ENCODE assay signal across 22 mouse cellular contexts in the genomic region with DNA sequence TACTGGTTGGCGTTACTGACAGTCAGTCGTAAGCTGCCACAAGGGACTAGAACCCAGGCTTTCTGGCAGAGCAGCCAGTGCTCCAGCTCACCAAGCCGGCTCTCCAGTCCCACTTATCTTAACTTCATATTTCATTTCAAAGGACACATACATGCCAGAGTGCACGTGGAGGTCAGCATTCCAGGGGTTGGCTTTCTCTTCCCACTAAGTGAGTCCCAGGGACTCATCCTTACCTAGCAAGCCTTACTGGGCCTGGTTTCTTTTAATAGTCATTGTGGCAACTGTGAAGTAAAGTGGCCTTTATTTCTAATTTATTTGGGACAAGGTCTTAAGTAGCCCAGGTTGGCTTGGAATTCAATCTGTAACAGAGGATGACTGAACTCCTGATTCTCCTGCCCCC. TPM values are rescaled to one million over a fixed set of nuclear protein-coding genes. Genes with fewer than 3 reads are reported as not detected.
DNase-seq lines count a peak whose midpoint lies in the region; ATAC-seq and TF ChIP-seq lines count a peak whose summit lies in the region.
"Had no signal": no experiment of that assay in that cellular context is flagged by ENCODE, and none has a peak within 500 bp of the region (broad histone marks: within the 10 kb centered on the region; RNA-seq: fewer than 3 reads in every experiment).

No protein-coding gene starts in this region.

- H3K27me3 ChIP-seq in heart, embryonic 11.5 days (ENCODE audit: control insufficient read depth, insufficient read depth, low read length): no peaks in the 10 kb centered on the region
- no peaks in the 10 kb centered on the region for H3K27me3 ChIP-seq in heart, embryonic 14.5 days (ENCODE audit: control insufficient read depth, insufficient read depth, low read length)
- H3K27me3 ChIP-seq in heart, postnatal 0 days (ENCODE audit: control insufficient read depth, insufficient read depth, low read length): no peaks in the 10 kb centered on the region
- H3K27me3 ChIP-seq in heart, embryonic 10.5 days (ENCODE audit: insufficient read depth, poor library complexity, severe bottlenecking): no peaks in the 10 kb centered on the region
- H3K27me3 ChIP-seq: embryonic facial prominence, embryonic 12.5 days; embryonic facial prominence, embryonic 15.5 days; hindbrain, embryonic 12.5 days; hindbrain, embryonic 15.5 days had no signal

- DNase-seq in heart, adult 18-20 months: no peak
- DNase-seq in heart, adult 9 months (ENCODE audit: low spot score in 2 of 2): no peak
- DNase-seq in heart, postnatal 0 days (ENCODE audit: low spot score): peak; percentile 20
- DNase-seq in heart, embryonic 10.5 days (ENCODE audit: low spot score): no peak
- DNase-seq: adrenal gland, adult 2 months; adrenal gland, postnatal 14 days; cerebellum, adult 11 months; cerebellum, adult 2 months; cerebellum, adult 9-11 months; cerebellum, postnatal 25 days; forebrain, postnatal 0 days; gastrocnemius, postnatal 25 days; kidney, adult 2 months had no signal

- no peaks in the 10 kb centered on the region for H3K9me3 ChIP-seq in heart, embryonic 11.5 days (replicated peaks; ENCODE audit: control insufficient read depth, low read length)
- H3K9me3 ChIP-seq in heart, embryonic 14.5 days (ENCODE audit: control insufficient read depth, low read length): no peaks in the 10 kb centered on the region
- H3K9me3 ChIP-seq in heart, postnatal 0 days (replicated peaks; ENCODE audit: control insufficient read depth, low read length): no peaks in the 10 kb centered on the region
- H3K9me3 ChIP-seq in heart, embryonic 10.5 days: no peaks in the 10 kb centered on the region
- H3K9me3 ChIP-seq: embryonic facial prominence, embryonic 12.5 days; embryonic facial prominence, embryonic 15.5 days; hindbrain, embryonic 12.5 days; hindbrain, embryonic 15.5 days had no signal

- H3K4me2 ChIP-seq in heart, embryonic 11.5 days: peak overlapping the region; percentile 34
- peak overlapping the region; percentile 17; the same call in 1 of the 2 replicates for H3K4me2 ChIP-seq in heart, embryonic 14.5 days (ENCODE audit: low read length)
- no peak overlapping the region for H3K4me2 ChIP-seq in heart, postnatal 0 days (ENCODE audit: low read depth, low read length)
- H3K4me2 ChIP-seq: embryonic facial prominence, embryonic 12.5 days; embryonic facial prominence, embryonic 15.5 days; hindbrain, embryonic 12.5 days; hindbrain, embryonic 15.5 days had no signal

- ATAC-seq in heart, embryonic 11.5 days (replicated peaks; ENCODE audit: insufficient number of reproducible peaks, low FRiP score, low TSS enrichment): no peak
- ATAC-seq in heart, embryonic 14.5 days (ENCODE audit: insufficient number of reproducible peaks, insufficient read depth, low FRiP score, low read depth): no peak
- 0 out of 2 replicates have a peak, but pooled peaks have one; percentile 32 for ATAC-seq in heart, postnatal 0 days (ENCODE audit: insufficient read depth, low read depth)
- ATAC-seq: CD4-positive, CD25-positive, alpha-beta regulatory T cell, adult 4 months; forebrain, embryonic 14.5 days; forebrain, postnatal 0 days; intestine, postnatal 0 days had no signal

- H3K4me1 ChIP-seq in heart, embryonic 11.5 days (ENCODE audit: control insufficient read depth, insufficient read depth, low read length): peaks cover 65% of the 10 kb centered on the region
- H3K4me1 ChIP-seq in heart, embryonic 14.5 days (ENCODE audit: control insufficient read depth in 2 of 2, insufficient read depth in 2 of 2, low read length in 2 of 2): peaks cover 32 to 81% of the 10 kb centered on the region in 2 experiments
- peaks cover 52% of the 10 kb centered on the region for H3K4me1 ChIP-seq in heart, postnatal 0 days (ENCODE audit: control insufficient read depth, insufficient read depth)
- peaks cover 64% of the 10 kb centered on the region for H3K4me1 ChIP-seq in heart, embryonic 10.5 days

- no peak overlapping the region for H3K9ac ChIP-seq in heart, embryonic 11.5 days (ENCODE audit: low read depth, low read length)
- H3K9ac ChIP-seq in heart, embryonic 14.5 days (ENCODE audit: low read length): no peak overlapping the region
- H3K9ac ChIP-seq in heart, postnatal 0 days (replicated peaks; ENCODE audit: low read depth, low read length): no peak overlapping the region
- H3K9ac ChIP-seq: embryonic facial prominence, embryonic 12.5 days; embryonic facial prominence, embryonic 15.5 days; forebrain, postnatal 0 days; hindbrain, embryonic 12.5 days; hindbrain, embryonic 15.5 days had no signal

- 57% methylated on average over 4 of the region's 4 CpGs for WGBS in heart, embryonic 11.5 days (ENCODE audit: insufficient replicate concordance)
- 29% methylated on average over 4 of the region's 4 CpGs for whole genome bisulfite sequencing in heart, embryonic 14.5 days
- WGBS in heart, postnatal 0 days: 27% methylated on average over 4 of the region's 4 CpGs
- 67% methylated on average over 4 of the region's 4 CpGs for WGBS in heart, embryonic 10.5 days

- H3K4me3 ChIP-seq in heart, embryonic 11.5 days (ENCODE audit: low read depth, low read length): no peak overlapping the region
- no peak overlapping the region for H3K4me3 ChIP-seq in heart, embryonic 14.5 days (ENCODE audit: control insufficient read depth in 1 of 2, insufficient read depth in 1 of 2, low read depth in 1 of 2, low read length in 2 of 2)
- H3K4me3 ChIP-seq in heart, postnatal 0 days (ENCODE audit: low read depth, low read length): no peak overlapping the region
- no peak overlapping the region for H3K4me3 ChIP-seq in heart, embryonic 10.5 days
- H3K4me3 ChIP-seq: embryonic facial prominence, embryonic 12.5 days; embryonic facial prominence, embryonic 15.5 days; hindbrain, embryonic 12.5 days; hindbrain, embryonic 15.5 days had no signal

- H3K36me3 ChIP-seq in heart, embryonic 11.5 days (ENCODE audit: control insufficient read depth, insufficient read depth, low read length): no peaks in the 10 kb centered on the region; the same call in 1 of the 2 replicates
- peaks cover 39% of the 10 kb centered on the region for H3K36me3 ChIP-seq in heart, embryonic 14.5 days (ENCODE audit: control insufficient read depth, insufficient read depth, low read length)
- H3K36me3 ChIP-seq in heart, postnatal 0 days (replicated peaks; ENCODE audit: control insufficient read depth, insufficient read depth, low read length): 0 out of 2 replicates have a peak, but pooled peaks cover 3% of the 10 kb centered on the region
- H3K36me3 ChIP-seq in heart, embryonic 10.5 days: peaks cover 44% of the 10 kb centered on the region

- no peak overlapping the region for H3K27ac ChIP-seq in heart, embryonic 11.5 days (ENCODE audit: low read depth, low read length)
- H3K27ac ChIP-seq in heart, embryonic 14.5 days (replicated peaks in 1 of 2; ENCODE audit: control insufficient read depth in 1 of 2, insufficient read depth in 1 of 2, low read depth in 2 of 2, low read length in 2 of 2): peak overlapping the region in 1 of 2 experiments; percentile 2; a peak in 1 of 4 replicates
- no peak overlapping the region for H3K27ac ChIP-seq in heart, postnatal 0 days (ENCODE audit: low read depth)
- no peak overlapping the region for H3K27ac ChIP-seq in heart, embryonic 10.5 days
- H3K27ac ChIP-seq: embryonic facial prominence, embryonic 12.5 days; embryonic facial prominence, embryonic 15.5 days; hindbrain, embryonic 12.5 days; hindbrain, embryonic 15.5 days had no signal

- no peak for TF ChIP-seq EP300 in heart, postnatal 0 days (IDR thresholded peaks at IDR 0.05; ENCODE audit: low read depth)

- no peak for TF ChIP-seq CTCF in heart, postnatal 0 days (IDR thresholded peaks at IDR 0.05; ENCODE audit: low read depth)

RNA-seq across cellular contexts. Expression of gene Tmem11, which starts 7.7 kb away (rescaled TPM):
- polyA plus RNA-seq in heart, embryonic 11.5 days (2014; fragmentation: Nextera tagmentation; extraction: Ambion mirVana): 68.1 and 68.4 TPM in 2 replicates
- total RNA-seq in heart, adult 18-20 months (2021): 10 to 100 TPM; 28.9 to 29.6 TPM
- 63.3 and 67.3 TPM in 2 replicates for polyA plus RNA-seq in heart, embryonic 14.5 days (2014; fragmentation: Nextera tagmentation; extraction: Ambion mirVana)
- total RNA-seq in heart, postnatal 0 days (2014; rRNA removed; ENCODE audit: low replicate concordance): 45.2 and 54.8 TPM in 2 replicates
- 56.2 and 58.6 TPM in 2 replicates for polyA plus RNA-seq in heart, postnatal 0 days (2015; fragmentation: Nextera tagmentation; extraction: Ambion mirVana)
- 77.3 and 80.5 TPM in 2 replicates for polyA plus RNA-seq in heart, embryonic 10.5 days (2016; fragmentation: Nextera tagmentation; extraction: Ambion mirVana)

RNA-seq across cellular contexts. Expression of gene Dhrs7b, which starts 41.0 kb away (rescaled TPM):
- polyA plus RNA-seq in heart, embryonic 11.5 days (2014; fragmentation: Nextera tagmentation; extraction: Ambion mirVana): 31.8 and 33.9 TPM in 2 replicates
- 10 to 100 TPM; 24.3 TPM for total RNA-seq in heart, adult 18-20 months (2021)
- polyA plus RNA-seq in heart, embryonic 14.5 days (2014; fragmentation: Nextera tagmentation; extraction: Ambion mirVana): 27.6 and 30.2 TPM in 2 replicates
- 20.7 and 28.4 TPM in 2 replicates for total RNA-seq in heart, postnatal 0 days (2014; rRNA removed; ENCODE audit: low replicate concordance)
- polyA plus RNA-seq in heart, postnatal 0 days (2015; fragmentation: Nextera tagmentation; extraction: Ambion mirVana): 22.9 and 27.8 TPM in 2 replicates
- 36.6 and 40.9 TPM in 2 replicates for polyA plus RNA-seq in heart, embryonic 10.5 days (2016; fragmentation: Nextera tagmentation; extraction: Ambion mirVana)

RNA-seq across cellular contexts. Expression of gene Natd1, which starts 43.1 kb away (rescaled TPM):
- 20.2 and 23.9 TPM in 2 replicates for polyA plus RNA-seq in heart, embryonic 11.5 days (2014; fragmentation: Nextera tagmentation; extraction: Ambion mirVana)
- 10 to 100 TPM in 1 of 2 experiments, 1 to 10 TPM in 1; 9.9 to 12.4 TPM for total RNA-seq in heart, adult 18-20 months (2021)
- polyA plus RNA-seq in heart, embryonic 14.5 days (2014; fragmentation: Nextera tagmentation; extraction: Ambion mirVana): 20.4 and 21.1 TPM in 2 replicates
- total RNA-seq in heart, postnatal 0 days (2014; rRNA removed; ENCODE audit: low replicate concordance): 25.2 and 32.1 TPM in 2 replicates
- 11.2 and 13.1 TPM in 2 replicates for polyA plus RNA-seq in heart, postnatal 0 days (2015; fragmentation: Nextera tagmentation; extraction: Ambion mirVana)
- 25.5 and 28.6 TPM in 2 replicates for polyA plus RNA-seq in heart, embryonic 10.5 days (2016; fragmentation: Nextera tagmentation; extraction: Ambion mirVana)

RNA-seq across cellular contexts. Expression of gene Shmt1, which starts 59.9 kb away (rescaled TPM):
- 36.4 and 44.4 TPM in 2 replicates for polyA plus RNA-seq in heart, embryonic 11.5 days (2014; fragmentation: Nextera tagmentation; extraction: Ambion mirVana)
- 10 to 100 TPM; 11.9 to 13.5 TPM for total RNA-seq in heart, adult 18-20 months (2021)
- 29.6 and 40.4 TPM in 2 replicates for polyA plus RNA-seq in heart, embryonic 14.5 days (2014; fragmentation: Nextera tagmentation; extraction: Ambion mirVana)
- total RNA-seq in heart, postnatal 0 days (2014; rRNA removed; ENCODE audit: low replicate concordance): 34.6 and 77.7 TPM in 2 replicates
- 25.2 and 26.7 TPM in 2 replicates for polyA plus RNA-seq in heart, postnatal 0 days (2015; fragmentation: Nextera tagmentation; extraction: Ambion mirVana)
- polyA plus RNA-seq in heart, embryonic 10.5 days (2016; fragmentation: Nextera tagmentation; extraction: Ambion mirVana): 60.9 and 82.5 TPM in 2 replicates
